Mouse (Mus musculus): ENCODE results near the gene Strn.
"Not testable (repeated sequence)": the region's sequence is repeated elsewhere in the genome, so short reads cannot be mapped to it uniquely, and the experiment has no call there.

Strn gene

GRCm38 (mm10) chr17:78702988-78703387, 34.0 kb downstream of the Strn start:
- no peak for DNase-seq

GRCm38 (mm10) chr17:78698965-78699364, 38.0 kb downstream of the Strn start:
- DNase-seq = no peak

GRCm38 (mm10) chr17:78697462-78697861, 39.5 kb downstream of the Strn start:
- no peak for DNase-seq

DNA sequence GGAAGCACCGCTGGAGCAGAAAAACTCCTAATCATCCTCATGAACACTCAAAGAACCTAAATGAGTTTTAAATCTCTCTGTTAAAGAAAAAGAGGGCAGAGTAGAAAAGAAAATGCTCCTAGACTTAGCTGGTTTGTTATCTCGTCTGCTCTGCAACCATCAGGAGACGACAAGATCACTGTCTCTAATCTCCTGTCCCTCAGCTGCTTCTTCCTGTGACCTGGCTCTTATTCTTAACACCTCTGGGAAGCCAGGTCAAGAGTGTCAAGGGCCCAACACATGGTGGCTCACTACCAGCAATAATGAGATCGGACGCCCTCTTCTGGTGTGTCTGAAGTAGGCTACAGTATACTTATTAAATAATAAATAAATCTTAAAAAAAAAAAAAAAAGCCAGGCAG, 40.1 kb downstream of the Strn start:
- DNase-seq = no peak

DNA sequence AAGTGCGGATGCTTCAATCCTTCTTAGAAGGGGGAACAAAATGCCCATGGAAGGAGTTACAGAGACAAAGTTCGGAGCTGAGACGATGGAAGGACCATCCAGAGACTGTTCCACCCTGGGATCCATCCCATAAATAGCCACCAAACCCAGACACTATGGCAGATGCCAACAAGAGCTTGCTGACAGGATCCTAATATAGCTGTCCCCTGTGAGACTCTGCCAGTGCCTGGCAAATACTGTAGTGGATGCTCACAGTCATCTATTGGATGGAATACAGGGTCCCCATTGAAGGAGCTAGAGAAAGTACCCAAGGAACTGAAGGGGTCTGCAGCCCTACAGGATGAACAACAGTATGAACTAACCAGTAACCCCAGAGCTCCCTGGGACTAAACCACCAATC, 47.8 kb downstream of the Strn start:
- DNase-seq = not testable (repeated sequence)

DNA sequence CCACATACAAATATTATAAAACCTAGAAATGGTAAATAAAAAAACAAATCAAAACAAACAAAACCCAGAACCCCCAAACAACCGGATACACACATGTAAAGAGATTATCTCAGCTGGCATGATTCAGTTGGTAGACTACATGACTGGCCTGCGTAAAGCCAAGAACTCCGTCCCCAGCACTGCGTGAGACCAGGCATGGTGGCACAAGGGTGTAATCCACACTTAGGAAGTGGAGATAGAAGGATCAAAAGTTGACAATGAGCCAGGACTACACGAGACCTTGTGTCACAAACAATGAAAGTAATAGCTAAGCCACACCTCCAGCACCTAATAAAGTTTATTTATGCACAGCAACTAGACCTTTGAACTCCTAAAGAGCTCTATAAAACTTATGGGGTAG, 49.0 kb downstream of the Strn start:
- no peak for DNase-seq

- no peak for DNase-seq
These were observed 52.0 kb downstream of the Strn start for GRCm38 (mm10) chr17:78685004-78685403.

DNA sequence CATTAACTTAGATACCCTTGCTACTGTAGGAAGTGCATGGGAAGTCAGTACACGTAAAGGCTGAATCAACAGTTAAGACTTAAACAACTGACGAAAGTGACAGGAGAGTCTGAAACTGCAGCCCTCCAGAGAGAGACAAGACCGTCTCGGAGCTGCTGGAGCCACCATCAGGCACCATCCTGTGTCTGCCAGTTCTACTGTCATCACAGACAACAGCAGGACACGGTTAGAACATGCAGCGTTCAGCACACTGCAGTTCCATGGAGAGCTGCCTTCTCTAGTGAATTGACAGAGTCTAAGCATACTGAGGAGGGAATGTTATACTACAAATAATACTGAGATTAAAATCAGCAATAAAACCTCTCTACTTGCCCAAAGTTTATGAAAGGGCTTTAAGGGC, 54.6 kb downstream of the Strn start:
- no peak for DNase-seq

GRCm38 (mm10) chr17:78679503-78679902, 57.5 kb downstream of the Strn start:
- no peak for DNase-seq

GRCm38 (mm10) chr17:78676813-78677212, 60.2 kb downstream of the Strn start:
- DNase-seq = no peak

DNA sequence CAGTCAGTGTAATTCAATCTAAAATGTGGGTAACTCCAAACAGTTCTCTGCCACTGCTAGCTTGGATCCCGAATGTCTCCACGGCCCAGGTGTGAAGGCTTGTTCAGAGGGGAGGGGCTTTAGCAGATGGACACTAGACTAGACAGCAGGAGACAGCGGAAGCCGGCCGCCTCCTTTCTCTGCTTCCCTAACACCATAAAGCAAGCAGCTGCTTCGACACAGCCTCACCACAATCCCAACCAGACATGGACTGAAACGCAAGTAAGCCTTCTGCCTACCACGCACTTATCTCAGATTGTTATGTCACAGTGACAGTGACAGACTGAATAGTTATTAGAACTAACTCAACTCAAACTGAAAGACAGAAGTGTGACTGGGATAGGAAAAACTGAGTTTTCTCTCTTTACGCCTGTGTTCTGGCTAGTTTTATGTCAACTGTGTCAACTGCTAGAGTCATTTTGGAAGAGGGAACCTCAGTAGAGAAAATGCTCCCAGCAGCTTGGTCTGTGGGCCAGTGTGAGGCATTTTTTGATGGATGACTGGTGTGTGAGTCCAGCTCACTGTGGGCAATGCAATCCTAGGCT, 71.9 kb downstream of the Strn start:
- no peak for DNase-seq

GRCm38 (mm10) chr17:78654841-78655240, 82.2 kb downstream of the Strn start:
- DNase-seq = no peak

DNA sequence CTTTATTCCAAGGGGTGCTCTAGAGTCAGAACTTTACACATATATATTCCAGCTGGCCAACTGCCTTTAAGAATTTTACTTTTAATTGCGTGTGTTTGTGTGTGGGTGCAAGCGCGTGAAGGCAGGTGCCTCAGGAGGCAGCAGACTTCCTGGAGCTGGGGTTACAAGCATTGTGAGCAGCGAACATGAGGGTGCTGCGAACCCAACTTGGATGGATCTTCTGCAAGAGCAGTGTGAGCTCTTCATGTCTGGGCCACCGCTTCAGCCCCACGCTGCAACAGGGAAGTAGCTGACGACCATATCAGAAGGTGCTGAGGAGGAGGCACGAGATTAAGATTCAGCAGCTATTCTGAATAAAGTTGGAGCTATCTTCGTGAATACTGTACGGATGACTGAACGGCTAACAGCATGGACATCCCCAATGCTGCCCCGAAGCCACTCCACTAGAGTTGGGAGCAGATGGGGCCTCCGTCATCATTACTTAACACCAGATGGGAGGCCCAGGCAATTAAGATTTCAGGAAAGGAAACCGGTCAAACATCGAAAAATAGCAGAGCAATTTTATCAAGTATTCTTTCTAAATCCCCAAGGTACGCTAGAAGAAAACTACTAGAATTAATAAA, 93.0 kb downstream of the Strn start:
- no peak for DNase-seq

- DNase-seq = no peak
These were observed 94.7 kb downstream of the Strn start for GRCm38 (mm10) chr17:78642259-78642658.

- DNase-seq = no peak
These were observed 96.6 kb downstream of the Strn start for GRCm38 (mm10) chr17:78640387-78640786.

DNA sequence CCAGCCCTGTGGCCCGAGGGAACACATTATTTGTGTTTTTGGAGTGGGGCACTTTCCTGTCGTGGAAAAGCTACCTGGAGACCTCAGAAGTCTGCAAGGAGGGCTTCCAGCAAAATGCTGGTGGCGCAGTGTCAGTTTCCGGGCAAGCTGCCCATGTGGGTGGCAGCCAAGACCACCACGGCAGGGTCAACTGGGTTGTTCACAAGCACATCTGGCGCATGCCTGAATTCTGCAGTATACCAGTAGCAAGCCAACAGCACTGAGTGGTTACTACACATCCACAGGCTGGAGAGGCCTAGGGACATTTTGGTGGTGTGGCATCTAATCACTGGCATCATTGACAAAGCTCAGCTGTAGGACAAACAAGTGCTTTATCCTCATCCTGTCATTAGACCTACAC, 97.9 kb downstream of the Strn start:
- no peak for DNase-seq

- DNase-seq = no peak
These were observed 99.9 kb downstream of the Strn start for GRCm38 (mm10) chr17:78637140-78637539.

DNA sequence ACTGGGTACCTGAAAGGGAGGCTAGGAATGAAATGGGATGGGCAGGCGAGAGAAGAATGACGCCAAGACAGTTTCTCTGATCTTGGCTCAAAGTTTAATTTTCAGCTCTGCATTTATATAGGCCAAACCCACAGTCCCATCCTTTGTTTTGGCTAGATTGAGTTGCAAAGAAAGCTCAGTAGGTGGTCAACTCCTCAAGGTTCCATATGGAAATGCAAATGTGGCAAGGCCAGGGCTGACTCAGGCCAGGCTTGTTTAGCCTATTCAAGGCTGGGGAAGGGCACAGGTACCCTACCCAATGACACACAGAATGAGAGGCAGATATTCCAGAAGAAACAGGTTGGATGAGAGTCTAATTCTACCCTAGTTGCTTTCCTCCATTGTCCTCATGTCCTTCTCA, 101.4 kb downstream of the Strn start:
- no peak for DNase-seq

- DNase-seq = no peak
These were observed 112.1 kb downstream of the Strn start for GRCm38 (mm10) chr17:78624941-78625340.

DNA sequence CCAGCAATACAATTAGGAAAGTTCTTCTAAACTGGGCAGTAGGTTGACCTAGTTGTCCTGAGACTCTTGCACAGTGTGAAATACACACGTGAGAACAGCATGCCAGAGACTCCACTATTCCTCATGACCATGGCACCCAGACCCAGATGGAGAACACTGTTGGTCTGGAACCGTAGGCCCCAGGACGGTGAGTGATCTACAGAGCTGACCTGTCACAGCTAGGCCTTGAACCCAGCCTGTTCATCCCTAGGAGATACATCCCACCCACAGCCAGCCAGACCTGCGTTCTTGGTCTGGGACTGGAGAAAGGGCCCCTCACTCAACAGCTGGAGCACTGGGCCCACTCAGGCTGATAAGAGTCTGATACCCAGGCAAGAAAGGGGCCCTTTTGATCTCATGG, 115.1 kb downstream of the Strn start:
- no peak for DNase-seq

DNA sequence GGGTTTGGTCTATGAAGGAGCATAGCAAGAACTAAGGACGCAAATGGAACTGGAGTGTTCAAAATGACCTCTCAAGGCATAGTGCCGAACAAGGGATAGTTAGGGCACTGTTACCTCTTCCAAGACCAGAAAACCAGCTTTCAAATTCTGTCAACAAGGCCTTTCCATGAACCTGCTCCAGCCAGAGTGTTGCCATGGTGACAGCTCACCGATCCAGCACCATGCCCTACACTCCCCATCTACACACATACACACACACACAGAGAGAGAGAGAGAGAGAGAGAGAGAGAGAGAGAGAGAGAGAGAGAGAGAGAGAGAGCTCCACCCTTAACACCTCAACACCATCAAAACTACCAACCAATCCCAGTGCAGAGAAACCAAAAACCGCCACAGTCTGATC, 116.3 kb downstream of the Strn start:
- no peak for DNase-seq

- DNase-seq = no peak
These were observed 117.0 kb downstream of the Strn start for GRCm38 (mm10) chr17:78619981-78620380.

GRCm38 (mm10) chr17:78618164-78618693, 118.8 kb downstream of the Strn start:
- DNase-seq = no peak

GRCm38 (mm10) chr17:78615096-78615495, 121.9 kb downstream of the Strn start:
- DNase-seq = no peak

- DNase-seq = no peak
These were observed 122.5 kb downstream of the Strn start for GRCm38 (mm10) chr17:78614481-78614880.
